Mouse (Mus musculus): Measurements from ENCODE around the gene Hyou1. TPM values are rescaled to one million over a fixed set of nuclear protein-coding genes. Genes with fewer than 3 reads are reported as not detected.
"Not testable (repeated sequence)": the region's sequence is repeated elsewhere in the genome, so short reads cannot be mapped to it uniquely, and the experiment has no call there.

Gene Hyou1
- polyA plus RNA-seq, 1 experiment from 2014 or later, result 29.6 TPM

GRCm38 (mm10) chr9:44399795-44400114, 20.5 kb downstream of the Hyou1 start:
- Histone ChIP-seq H3K9ac (ENCODE audit: low read depth, low read length) (no peak overlapping the region), H3K4me1 (ENCODE audit: control insufficient read depth, insufficient read depth, low read length) (peaks cover 11% of the 10 kb centered on the region; the same call in 1 of the 2 replicates), H3K27me3 (replicated peaks; ENCODE audit: control insufficient read depth, insufficient read depth, low read length) (no peaks in the 10 kb centered on the region), H3K4me3 (ENCODE audit: low read depth, low read length) (no peak overlapping the region), H3K36me3 (ENCODE audit: control insufficient read depth, insufficient read depth, low read length) (peaks cover 51% of the 10 kb centered on the region), H3K27ac (replicated peaks; ENCODE audit: low read depth, low read length) (no peak overlapping the region), H3K4me2 (ENCODE audit: low read depth, low read length) (no peak overlapping the region), H3K9me3 (ENCODE audit: control insufficient read depth, low read length) (no peaks in the 10 kb centered on the region)
- no peak for DNase-seq (ENCODE audit: low spot score)
- WGBS, result 98% methylated on average over 6 of the region's 6 CpGs
- ATAC-seq (ENCODE audit: low read depth), result no peak

- Histone ChIP-seq H3K9me3 (ENCODE audit: control insufficient read depth, low read length) (no peaks in the 10 kb centered on the region), H3K27me3 (replicated peaks; ENCODE audit: control insufficient read depth, insufficient read depth, low read length) (no peaks in the 10 kb centered on the region), H3K4me3 (ENCODE audit: low read depth, low read length) (no peak overlapping the region), H3K36me3 (ENCODE audit: control insufficient read depth, insufficient read depth, low read length) (peaks cover 57% of the 10 kb centered on the region), H3K4me2 (ENCODE audit: low read depth, low read length) (no peak overlapping the region), H3K27ac (replicated peaks; ENCODE audit: low read depth, low read length) (no peak overlapping the region), H3K4me1 (ENCODE audit: control insufficient read depth, insufficient read depth, low read length) (peaks cover 14% of the 10 kb centered on the region; the same call in 1 of the 2 replicates), H3K9ac (ENCODE audit: low read depth, low read length) (no peak overlapping the region)
- WGBS, result 78% methylated on average over 4 of the region's 4 CpGs
- ATAC-seq (ENCODE audit: low read depth) (no peak), DNase-seq (ENCODE audit: low spot score) (no peak)
These were observed 21.8 kb downstream of the Hyou1 start for GRCm38 (mm10) chr9:44401081-44401480.

GRCm38 (mm10) chr9:44405011-44405410, 25.7 kb downstream of the Hyou1 start:
- WGBS, result 59% methylated on average over 3 of the region's 3 CpGs
- peaks cover 68% of the 10 kb centered on the region for H3K36me3 ChIP-seq (ENCODE audit: control insufficient read depth, insufficient read depth, low read length)

GRCm38 (mm10) chr9:44406906-44407751, 27.8 kb downstream of the Hyou1 start, which contains the start of the genes Rps25 and Trappc4:
Gene Rps25, plus strand, starts transcription at chr9:44407139.
Gene Trappc4, minus strand, starts transcription at chr9:44407600.
- under 1% methylated on average over 48 of the region's 51 CpGs for WGBS
- Histone ChIP-seq H3K9ac (ENCODE audit: low read depth, low read length) (peak within 1 kb of the TSS; percentile 91), H3K27me3 (replicated peaks; ENCODE audit: control insufficient read depth, insufficient read depth, low read length) (no peaks in the 10 kb centered on the region), H3K4me2 (ENCODE audit: low read depth, low read length) (peak within 1 kb of the TSS; percentile 64), H3K36me3 (ENCODE audit: control insufficient read depth, insufficient read depth, low read length) (peaks cover 68% of the 10 kb centered on the region), H3K27ac (replicated peaks; ENCODE audit: low read depth, low read length) (peak within 1 kb of the TSS; percentile 97), H3K4me1 (ENCODE audit: control insufficient read depth, insufficient read depth, low read length) (0 out of 2 replicates have a peak, but pooled peaks cover 6% of the 10 kb centered on the region), H3K9me3 (ENCODE audit: control insufficient read depth, low read length) (no peaks in the 10 kb centered on the region), H3K4me3 (ENCODE audit: low read depth, low read length) (peak within 1 kb of the TSS; percentile 73)
- peak; percentile 98 for DNase-seq (ENCODE audit: low spot score)
- peak; percentile 96 for ATAC-seq (ENCODE audit: low read depth)

More at GRCm38 (mm10) chr9:44405011-44405410, 25.7 kb downstream of the Hyou1 start:
- no peak overlapping the region for H3K27ac ChIP-seq (replicated peaks; ENCODE audit: low read depth, low read length)
- ATAC-seq (ENCODE audit: low read depth), result no peak
- no peak for DNase-seq (ENCODE audit: low spot score)
- H3K9me3 ChIP-seq (ENCODE audit: control insufficient read depth, low read length), result no peaks in the 10 kb centered on the region
- no peak overlapping the region for H3K4me3 ChIP-seq (ENCODE audit: low read depth, low read length)
- no peaks in the 10 kb centered on the region for H3K27me3 ChIP-seq (replicated peaks; ENCODE audit: control insufficient read depth, insufficient read depth, low read length)
- 0 out of 2 replicates have a peak, but pooled peaks cover 6% of the 10 kb centered on the region for H3K4me1 ChIP-seq (ENCODE audit: control insufficient read depth, insufficient read depth, low read length)
- no peak overlapping the region for H3K9ac ChIP-seq (ENCODE audit: low read depth, low read length)
- H3K4me2 ChIP-seq (ENCODE audit: low read depth, low read length), result no peak overlapping the region

GRCm38 (mm10) chr9:44407752-44408097, 28.4 kb downstream of the Hyou1 start:
- Histone ChIP-seq H3K27ac (replicated peaks; ENCODE audit: low read depth, low read length) (peak overlapping the region; percentile 97), H3K4me3 (ENCODE audit: low read depth, low read length) (peak overlapping the region; percentile 73), H3K9me3 (ENCODE audit: control insufficient read depth, low read length) (no peaks in the 10 kb centered on the region), H3K9ac (ENCODE audit: low read depth, low read length) (peak overlapping the region; percentile 91), H3K4me2 (ENCODE audit: low read depth, low read length) (peak overlapping the region; percentile 64), H3K4me1 (ENCODE audit: control insufficient read depth, insufficient read depth, low read length) (0 out of 2 replicates have a peak, but pooled peaks cover 6% of the 10 kb centered on the region), H3K27me3 (replicated peaks; ENCODE audit: control insufficient read depth, insufficient read depth, low read length) (no peaks in the 10 kb centered on the region), H3K36me3 (ENCODE audit: control insufficient read depth, insufficient read depth, low read length) (peaks cover 68% of the 10 kb centered on the region)
- ATAC-seq (ENCODE audit: low read depth), result peak; percentile 34
- under 1% methylated on average over 22 of the region's 24 CpGs for WGBS
- no peak for DNase-seq (ENCODE audit: low spot score)

- 73% methylated on average over 9 of the region's 9 CpGs for WGBS
- H3K27me3 ChIP-seq (replicated peaks; ENCODE audit: control insufficient read depth, insufficient read depth, low read length); H3K27ac ChIP-seq (replicated peaks; ENCODE audit: low read depth, low read length); DNase-seq (ENCODE audit: low spot score); H3K4me1 ChIP-seq (ENCODE audit: control insufficient read depth, insufficient read depth, low read length); H3K9me3 ChIP-seq (ENCODE audit: control insufficient read depth, low read length); ATAC-seq (ENCODE audit: low read depth): not testable (repeated sequence)
- H3K4me2 ChIP-seq (ENCODE audit: low read depth, low read length), result peak overlapping the region; percentile 64
- peak overlapping the region; percentile 91; the same call in 1 of the 2 replicates for H3K9ac ChIP-seq (ENCODE audit: low read depth, low read length)
- peaks cover 69% of the 10 kb centered on the region for H3K36me3 ChIP-seq (ENCODE audit: control insufficient read depth, insufficient read depth, low read length)
- peak overlapping the region; percentile 73 for H3K4me3 ChIP-seq (ENCODE audit: low read depth, low read length)
These were observed 29.4 kb downstream of the Hyou1 start for GRCm38 (mm10) chr9:44408693-44409092.

- Histone ChIP-seq H3K36me3 (ENCODE audit: control insufficient read depth, insufficient read depth, low read length) (peaks cover 64% of the 10 kb centered on the region), H3K9me3 (ENCODE audit: control insufficient read depth, low read length) (no peaks in the 10 kb centered on the region), H3K4me2 (ENCODE audit: low read depth, low read length) (no peak overlapping the region), H3K4me3 (ENCODE audit: low read depth, low read length) (no peak overlapping the region), H3K4me1 (ENCODE audit: control insufficient read depth, insufficient read depth, low read length) (0 out of 2 replicates have a peak, but pooled peaks cover 5% of the 10 kb centered on the region), H3K27ac (replicated peaks; ENCODE audit: low read depth, low read length) (no peak overlapping the region), H3K9ac (ENCODE audit: low read depth, low read length) (no peak overlapping the region), H3K27me3 (replicated peaks; ENCODE audit: control insufficient read depth, insufficient read depth, low read length) (no peaks in the 10 kb centered on the region)
- ATAC-seq (ENCODE audit: low read depth), result no peak
- 85% methylated on average over 2 of the region's 2 CpGs for WGBS
- DNase-seq (ENCODE audit: low spot score), result no peak
These were observed 31.5 kb downstream of the Hyou1 start for GRCm38 (mm10) chr9:44410647-44411336.

- ATAC-seq (ENCODE audit: low read depth) (no peak), DNase-seq (ENCODE audit: low spot score) (no peak)
- WGBS, result 85% methylated on average over 1 of the region's 1 CpGs
- Histone ChIP-seq H3K4me1 (ENCODE audit: control insufficient read depth, insufficient read depth, low read length) (0 out of 2 replicates have a peak, but pooled peaks cover 2% of the 10 kb centered on the region), H3K27ac (replicated peaks; ENCODE audit: low read depth, low read length) (no peak overlapping the region), H3K9me3 (ENCODE audit: control insufficient read depth, low read length) (no peaks in the 10 kb centered on the region), H3K4me3 (ENCODE audit: low read depth, low read length) (no peak overlapping the region), H3K36me3 (ENCODE audit: control insufficient read depth, insufficient read depth, low read length) (peaks cover 64% of the 10 kb centered on the region), H3K27me3 (replicated peaks; ENCODE audit: control insufficient read depth, insufficient read depth, low read length) (no peaks in the 10 kb centered on the region), H3K9ac (ENCODE audit: low read depth, low read length) (no peak overlapping the region), H3K4me2 (ENCODE audit: low read depth, low read length) (no peak overlapping the region)
These were observed 32.4 kb downstream of the Hyou1 start for GRCm38 (mm10) chr9:44411601-44412130.

Data from embryonic facial prominence, embryonic 14.5 days (tissue).